Mouse (Mus musculus) adrenal gland, postnatal 10 days (tissue): ENCODE measurements at regions not wholly inside any gene's neighbourhood (a gene's known extent, or its start where the extent isn't known, plus 50 kb on each side); places are given as distances from the start of the nearest gene placed in this dataset.

ENCODE experiments used
- DNase-seq: peaks from one replicate; pipeline ENCODE4 v3.0.0; 2021; ENCODE audit warnings: mixed read lengths

GRCm38 (mm10) chr4:28523343-28523742, 289.6 kb upstream of the Epha7 start:
- no peak for DNase-seq

- DNase-seq, result no peak
Measured at GRCm38 (mm10) chr4:28542218-28542617, 270.7 kb upstream of the Epha7 start.

DNA sequence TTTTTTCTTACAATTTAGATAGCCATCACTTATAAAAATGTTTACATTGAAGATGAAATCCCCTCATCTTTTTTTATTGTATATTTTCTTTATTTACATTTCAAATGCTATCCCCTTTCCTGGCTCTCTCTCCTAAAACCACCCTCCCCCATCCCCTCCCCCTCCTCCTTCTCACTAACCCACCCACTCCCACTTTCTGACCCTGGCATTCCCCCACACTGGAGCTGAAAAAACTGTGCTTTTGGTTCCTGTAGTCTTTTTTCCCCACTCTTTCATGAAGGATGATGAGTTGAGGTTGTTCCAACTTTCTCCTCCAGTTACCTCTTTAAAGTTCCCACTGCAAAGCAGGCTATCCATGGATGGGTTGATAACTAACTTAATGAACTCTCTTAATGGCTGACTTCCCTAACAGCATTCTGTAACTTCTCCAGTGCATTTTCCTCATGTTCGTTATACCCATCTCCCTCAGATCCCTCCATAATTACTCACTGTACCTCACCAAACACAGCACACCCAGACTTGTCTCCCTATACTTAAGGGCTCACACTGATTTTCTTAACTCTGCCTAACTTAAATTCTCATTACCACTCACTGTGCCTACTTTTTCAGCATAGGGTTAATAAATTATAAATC, 270.1 kb upstream of the Epha7 start:
- DNase-seq, result no peak

DNA sequence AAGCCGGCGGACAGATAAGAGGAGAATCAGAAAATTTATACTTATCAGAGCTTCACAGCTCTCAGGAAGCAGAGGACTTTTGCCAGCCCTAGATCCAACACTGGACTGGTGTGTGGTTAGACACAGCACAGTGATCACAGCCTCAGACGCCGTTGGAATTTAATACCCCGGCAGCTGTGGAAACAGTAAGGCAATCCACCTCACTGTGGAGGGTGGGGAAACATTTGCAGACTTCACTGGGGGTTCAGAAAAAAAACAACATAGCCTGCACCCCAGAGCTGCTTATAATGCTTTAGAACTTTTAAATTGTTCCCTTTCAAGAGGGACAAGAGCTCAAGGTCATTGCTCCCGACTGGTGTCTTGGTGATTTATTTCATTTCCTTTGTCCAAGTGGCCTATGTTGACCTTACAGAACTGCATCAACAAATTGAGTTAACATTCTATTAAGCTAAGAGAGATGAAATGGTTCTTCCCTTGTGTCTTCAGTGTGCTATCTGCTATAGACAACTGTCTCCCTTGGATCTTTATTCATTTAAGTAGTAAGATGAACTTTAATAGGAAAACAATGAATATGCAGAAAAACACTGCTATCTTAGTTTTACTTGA, 264.6 kb upstream of the Epha7 start:
- peak; percentile 4 for DNase-seq

GRCm38 (mm10) chr4:28571092-28571770, 241.7 kb upstream of the Epha7 start:
- no peak for DNase-seq

GRCm38 (mm10) chr4:28588745-28589530, 224.0 kb upstream of the Epha7 start:
- DNase-seq, result no peak
